Comparison of ENCODE assay signal across 32 mouse cellular contexts in the genomic region with DNA sequence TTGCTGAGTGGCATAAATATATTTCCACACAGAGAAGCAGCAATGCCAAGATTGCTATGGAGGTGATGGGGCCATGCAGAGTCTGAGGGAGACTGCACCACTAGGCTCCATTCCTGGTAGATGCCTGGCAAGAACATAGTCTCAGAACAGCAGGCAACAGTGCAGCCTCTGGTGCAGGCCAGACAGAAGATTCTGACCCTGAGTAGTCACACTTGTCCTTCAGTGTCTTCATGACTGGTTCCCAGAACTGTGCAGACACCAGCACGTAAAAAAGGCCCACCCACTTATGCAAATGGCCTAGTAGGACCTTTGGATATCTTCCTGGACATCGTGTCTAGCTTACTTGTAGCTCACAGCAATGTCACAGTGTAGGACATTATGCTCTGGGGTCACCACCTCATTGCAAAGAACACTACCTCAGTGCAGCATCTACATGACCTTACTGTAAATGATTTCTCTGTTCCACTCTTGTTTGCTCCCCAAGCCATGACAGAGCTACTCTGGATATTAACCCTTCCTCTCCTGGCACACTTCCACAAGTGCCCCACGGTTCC. TPM values are rescaled to one million over a fixed set of nuclear protein-coding genes. Genes with fewer than 3 reads are reported as not detected.
A peak's percentile ranks its signal among the peaks of the same experiment; 100 is the strongest.
DNase-seq lines count a peak whose midpoint lies in the region; ATAC-seq and TF ChIP-seq lines count a peak whose summit lies in the region.
"Had no signal": no experiment of that assay in that cellular context is flagged by ENCODE, and none has a peak within 500 bp of the region (broad histone marks: within the 10 kb centered on the region; RNA-seq: fewer than 3 reads in every experiment).

No protein-coding gene starts in this region.

- no peak overlapping the region for H3K27ac ChIP-seq in hindbrain, embryonic 15.5 days (replicated peaks)
- no peak overlapping the region for H3K27ac ChIP-seq in hindbrain, embryonic 11.5 days (ENCODE audit: low read depth, low read length)
- no peak overlapping the region for H3K27ac ChIP-seq in liver, adult 2 months (replicated peaks; ENCODE audit: insufficient read depth, low read depth, low read length)
- H3K27ac ChIP-seq: embryonic facial prominence, embryonic 12.5 days; forebrain, embryonic 10.5 days; forebrain, embryonic 15.5 days; hindbrain, embryonic 14.5 days; kidney, embryonic 15.5 days; limb, embryonic 13.5 days; neural tube, embryonic 13.5 days; stomach, postnatal 0 days had no signal

- H3K4me2 ChIP-seq in hindbrain, embryonic 15.5 days, result no peak overlapping the region
- no peak overlapping the region for H3K4me2 ChIP-seq in hindbrain, embryonic 11.5 days (replicated peaks; ENCODE audit: low read depth, low read length)
- H3K4me2 ChIP-seq: embryonic facial prominence, embryonic 12.5 days; forebrain, embryonic 15.5 days; heart, embryonic 11.5 days; hindbrain, embryonic 14.5 days; kidney, embryonic 15.5 days; limb, embryonic 13.5 days; neural tube, embryonic 13.5 days had no signal

- 72% methylated on average over 3 of the region's 3 CpGs for WGBS in hindbrain, embryonic 15.5 days
- 76% methylated on average over 3 of the region's 3 CpGs for WGBS in hindbrain, embryonic 11.5 days
- 35% methylated on average over 3 of the region's 3 CpGs for WGBS in liver, adult 2 months

- no peak overlapping the region for H3K4me3 ChIP-seq in hindbrain, embryonic 15.5 days
- H3K4me3 ChIP-seq in hindbrain, embryonic 11.5 days (ENCODE audit: low read depth, low read length), result no peak overlapping the region
- no peak overlapping the region for H3K4me3 ChIP-seq in liver, adult 2 months (ENCODE audit: insufficient read depth, low read depth, low read length)
- H3K4me3 ChIP-seq: embryonic facial prominence, embryonic 12.5 days; forebrain, embryonic 10.5 days; forebrain, embryonic 15.5 days; kidney, embryonic 15.5 days; limb, embryonic 13.5 days; megakaryocyte, embryonic 14.5 days; neural tube, embryonic 13.5 days had no signal

- TF ChIP-seq CTCF in liver, adult 2 months (IDR thresholded peaks at IDR 0.05; ENCODE audit: low read depth, low read length), result no peak

- H3K79me2 ChIP-seq in liver, adult 2 months (ENCODE audit: control insufficient read depth, insufficient read depth, low read length), result no peaks in the 10 kb centered on the region

- peak; percentile 12; the same call in 1 of the 2 replicates for ATAC-seq in hindbrain, embryonic 15.5 days (ENCODE audit: low FRiP score, low read depth)
- ATAC-seq in hindbrain, embryonic 11.5 days (ENCODE audit: low FRiP score), result no peak
- ATAC-seq: forebrain, embryonic 15.5 days; inflammation-experienced regulatory T-cells, adult 6 months; lung, postnatal 0 days had no signal

- no peak for TF ChIP-seq POLR2A in liver, adult 2 months (IDR thresholded peaks at IDR 0.05; ENCODE audit: extremely low read depth, insufficient read depth, low read length)

- H3K36me3 ChIP-seq in hindbrain, embryonic 15.5 days, result no peaks in the 10 kb centered on the region
- H3K36me3 ChIP-seq in hindbrain, embryonic 11.5 days (ENCODE audit: control insufficient read depth, insufficient read depth, low read length), result no peaks in the 10 kb centered on the region
- H3K36me3 ChIP-seq in liver, adult 2 months (ENCODE audit: control insufficient read depth, insufficient read depth, low read length), result no peaks in the 10 kb centered on the region
- H3K36me3 ChIP-seq: embryonic facial prominence, embryonic 12.5 days; forebrain, embryonic 10.5 days; forebrain, embryonic 15.5 days; G1E; kidney, embryonic 15.5 days; limb, embryonic 13.5 days; neural tube, embryonic 13.5 days had no signal

- no peak overlapping the region for H3K9ac ChIP-seq in hindbrain, embryonic 15.5 days
- H3K9ac ChIP-seq in hindbrain, embryonic 11.5 days (ENCODE audit: low read depth, low read length), result no peak overlapping the region
- H3K9ac ChIP-seq in liver, adult 2 months (ENCODE audit: low read depth, low read length), result no peak overlapping the region
- H3K9ac ChIP-seq: embryonic facial prominence, embryonic 12.5 days; forebrain, embryonic 15.5 days; hindbrain, embryonic 14.5 days; kidney, embryonic 15.5 days; limb, embryonic 13.5 days; neural tube, embryonic 13.5 days had no signal

- DNase-seq in adrenal gland, adult 2 months, result peak; percentile 63
- no peak for DNase-seq in adrenal gland, postnatal 4 days (ENCODE audit: low spot score in 2 of 2)
- DNase-seq in hindbrain, embryonic 11.5 days (ENCODE audit: low spot score), result no peak
- DNase-seq in liver, adult 2 months (ENCODE audit: extremely low read depth, low read depth, low spot score), result peak; percentile 17
- DNase-seq in liver, result no peak
- DNase-seq in adrenal gland, postnatal 36 days, result peak; percentile 34 to 42
- no peak for DNase-seq in thymus, postnatal 10 days (ENCODE audit: low spot score in 2 of 2)
- DNase-seq: cerebellum, adult 2 months; cerebellum, postnatal 25 days; gastrocnemius, postnatal 25 days; heart, adult 18-20 months; heart, postnatal 4 days; kidney, postnatal 4 days; lung, adult 18-20 months; lung, postnatal 4 days; right cerebral cortex, postnatal 4 days; thymus, adult 18-20 months; thymus, postnatal 36 days had no signal

- no peaks in the 10 kb centered on the region for H3K9me3 ChIP-seq in hindbrain, embryonic 15.5 days
- H3K9me3 ChIP-seq in hindbrain, embryonic 11.5 days (ENCODE audit: control insufficient read depth, low read length), result no peaks in the 10 kb centered on the region
- H3K9me3 ChIP-seq: embryonic facial prominence, embryonic 12.5 days; forebrain, embryonic 10.5 days; forebrain, embryonic 15.5 days; kidney, embryonic 15.5 days; limb, embryonic 13.5 days; neural tube, embryonic 13.5 days had no signal

- no peaks in the 10 kb centered on the region for H3K27me3 ChIP-seq in hindbrain, embryonic 15.5 days
- no peaks in the 10 kb centered on the region for H3K27me3 ChIP-seq in hindbrain, embryonic 11.5 days (ENCODE audit: control insufficient read depth, insufficient read depth, low read length)
- no peaks in the 10 kb centered on the region for H3K27me3 ChIP-seq in liver, adult 2 months (ENCODE audit: control insufficient read depth, insufficient read depth, low read length)
- H3K27me3 ChIP-seq: embryonic facial prominence, embryonic 12.5 days; forebrain, embryonic 15.5 days; neural tube, embryonic 13.5 days had no signal

- no peaks in the 10 kb centered on the region for H3K4me1 ChIP-seq in hindbrain, embryonic 15.5 days (replicated peaks)
- no peaks in the 10 kb centered on the region for H3K4me1 ChIP-seq in hindbrain, embryonic 11.5 days (replicated peaks; ENCODE audit: control insufficient read depth, insufficient read depth, low read length)
- H3K4me1 ChIP-seq in liver, adult 2 months (ENCODE audit: control insufficient read depth, insufficient read depth, low read length), result no peaks in the 10 kb centered on the region
- H3K4me1 ChIP-seq: embryonic facial prominence, embryonic 12.5 days; forebrain, embryonic 10.5 days; forebrain, embryonic 15.5 days; kidney, embryonic 15.5 days; limb, embryonic 13.5 days; megakaryocyte, embryonic 14.5 days had no signal

RNA-seq across cellular contexts. Expression of a gene that starts 9.9 kb away (rescaled TPM):
- total RNA-seq in adrenal gland, adult 2 months (2021), result 1 to 10 TPM; 1.1 to 1.9 TPM
- polyA plus RNA-seq in adrenal gland, adult 2 months (2012; rRNA removed), result 1.6 and 4.0 TPM in 2 replicates
- 1 to 10 TPM; 2.4 to 9.2 TPM for total RNA-seq in adrenal gland, postnatal 4 days (2021)
- 2.0 and 2.4 TPM in 2 replicates for polyA plus RNA-seq in hindbrain, embryonic 15.5 days (2015; fragmentation: Nextera tagmentation; extraction: Ambion mirVana)
- polyA plus RNA-seq in hindbrain, embryonic 11.5 days (2014; fragmentation: Nextera tagmentation; extraction: Ambion mirVana), result 0.25 and 0.86 TPM in 2 replicates
- 5.1 and 7.2 TPM in 2 replicates for total RNA-seq in liver, adult 2 months (2014; rRNA removed)
- polyA plus RNA-seq in liver, adult 2 months (2012; rRNA removed), result 13.7 and 19.8 TPM in 2 replicates
- total RNA-seq in adrenal gland, postnatal 36 days (2021), result 1 to 10 TPM; 1.0 to 1.4 TPM
- total RNA-seq: G1E had no signal
- polyA plus RNA-seq: G1E had no signal

Comparison
In these comparisons a context has a peak if more than half of its experiments do, and no peak if none do; other contexts are left out.
1. DNase-seq: peak in adrenal gland, adult 2 months (single experiment), liver, adult 2 months (single experiment) and adrenal gland, postnatal 36 days (2 of 2); none in adrenal gland, postnatal 4 days (0 of 2), hindbrain, embryonic 11.5 days (single experiment), liver (single experiment) and thymus, postnatal 10 days (0 of 2).